ENCODE assay signal across 8 mouse cellular contexts in genomic region chr6:86732276-86733173, GRCm38 (mm10). TPM values are rescaled to one million over a fixed set of nuclear protein-coding genes. Genes with fewer than 3 reads are reported as not detected.
A peak's percentile ranks its signal among the peaks of the same experiment; 100 is the strongest.
DNase-seq lines count a peak whose midpoint lies in the region; ATAC-seq and TF ChIP-seq lines count a peak whose summit lies in the region.

No protein-coding gene starts in this region.

- H3K4me3 ChIP-seq in kidney, embryonic 14.5 days (ENCODE audit: low read length): peak overlapping the region; percentile 96
- H3K4me3 ChIP-seq in G1E (ENCODE audit: low read depth, low read length): peak overlapping the region; percentile 90

- no peak for TF ChIP-seq CTCF in G1E (IDR thresholded peaks at IDR 0.05; ENCODE audit: low read depth, low read length)

- under 1% methylated on average over 60 of the region's 62 CpGs for WGBS in kidney, embryonic 14.5 days

- H3K9ac ChIP-seq in kidney, embryonic 14.5 days (ENCODE audit: low read depth, low read length): peak overlapping the region; percentile 85

- no peaks in the 10 kb centered on the region for H3K36me3 ChIP-seq in kidney, embryonic 14.5 days (ENCODE audit: control insufficient read depth, insufficient read depth, low read length)
- H3K36me3 ChIP-seq in G1E (replicated peaks): peaks cover 3% of the 10 kb centered on the region
- no peaks in the 10 kb centered on the region for H3K36me3 ChIP-seq in splenic B cell, adult 2 months (ENCODE audit: control insufficient read depth, insufficient read depth, low read length, poor library complexity, severe bottlenecking)

- ATAC-seq in kidney, embryonic 14.5 days (ENCODE audit: low FRiP score, low TSS enrichment): peak; percentile 48
- ATAC-seq in G1E (ENCODE audit: extremely low read depth, insufficient number of reproducible peaks, low FRiP score, poor library complexity, severe bottlenecking): no peak
- peak; percentile 46 for ATAC-seq in granulocyte monocyte progenitor cell, adult 5-6 weeks (replicated peaks; ENCODE audit: poor library complexity, severe bottlenecking)
- peak; percentile 13 for ATAC-seq in megakaryocyte, adult 5-6 weeks (ENCODE audit: poor library complexity, severe bottlenecking)

- H3K9me3 ChIP-seq in kidney, embryonic 14.5 days (ENCODE audit: control insufficient read depth, low read length): no peaks in the 10 kb centered on the region
- no peaks in the 10 kb centered on the region for H3K9me3 ChIP-seq in G1E (replicated peaks)

- DNase-seq in kidney, adult 11 months: no peak
- DNase-seq in G1E (ENCODE audit: low spot score): peak; percentile 42
- peak; percentile 17 for DNase-seq in embryo, embryonic 11 days
- DNase-seq in kidney, postnatal 14 days: peak; percentile 3
- DNase-seq in splenic B cell, adult 2 months (ENCODE audit: low read depth, low spot score): peak; percentile 19

- H3K4me1 ChIP-seq in kidney, embryonic 14.5 days (ENCODE audit: control insufficient read depth, insufficient read depth, low read length): peaks cover 3% of the 10 kb centered on the region; the same call in 1 of the 2 replicates
- H3K4me1 ChIP-seq in G1E (ENCODE audit: insufficient read depth, low read depth, low read length): peaks cover 36% of the 10 kb centered on the region

- H3K27me3 ChIP-seq in kidney, embryonic 14.5 days (ENCODE audit: control insufficient read depth, insufficient read depth, low read length): no peaks in the 10 kb centered on the region
- no peaks in the 10 kb centered on the region for H3K27me3 ChIP-seq in G1E (ENCODE audit: insufficient read depth, low read length)
- no peaks in the 10 kb centered on the region for H3K27me3 ChIP-seq in splenic B cell, adult 2 months (ENCODE audit: control insufficient read depth, insufficient read depth, low read length, poor library complexity, severe bottlenecking)

- peak overlapping the region; percentile 48; the same call in 1 of the 2 replicates for H3K27ac ChIP-seq in kidney, embryonic 14.5 days (ENCODE audit: low read depth, low read length)

- peak overlapping the region; percentile 94 for H3K4me2 ChIP-seq in kidney, embryonic 14.5 days (replicated peaks; ENCODE audit: low read depth, low read length)

RNA-seq across cellular contexts. Expression of gene Gmcl1, which starts 0.7 kb away (rescaled TPM):
- 27.0 and 38.3 TPM in 2 replicates for polyA plus RNA-seq in kidney, embryonic 14.5 days (2014; fragmentation: Nextera tagmentation; extraction: Ambion mirVana)
- total RNA-seq in G1E (2014; fragmentation: Nextera tagmentation) (20.5 and 23.6 TPM in 2 replicates), G1E (2017) (18.3 and 21.3 TPM in 2 replicates)
- polyA plus RNA-seq in G1E (2012): 17.6 and 22.7 TPM in 2 replicates
- total RNA-seq in granulocyte monocyte progenitor cell, adult 5-6 weeks (2014; fragmentation: Nextera tagmentation): 28.3 and 31.7 TPM in 2 replicates
- 32.0 and 33.9 TPM in 2 replicates for total RNA-seq in granulocyte monocyte progenitor cell, adult 5-6 weeks (2017)
- 26.7 and 26.8 TPM in 2 replicates for total RNA-seq in megakaryocyte, adult 5-6 weeks (2015)
- total RNA-seq in megakaryocyte, adult 5-6 weeks (2017): 16.9 and 23.4 TPM in 2 replicates

RNA-seq across cellular contexts. Expression of gene Snrnp27, which starts 48.2 kb away (rescaled TPM):
- 125 and 142 TPM in 2 replicates for polyA plus RNA-seq in kidney, embryonic 14.5 days (2014; fragmentation: Nextera tagmentation; extraction: Ambion mirVana)
- total RNA-seq in G1E (2014; fragmentation: Nextera tagmentation) (87.0 and 90.8 TPM in 2 replicates), G1E (2017) (84.4 and 85.9 TPM in 2 replicates)
- polyA plus RNA-seq in G1E (2012): 167 and 193 TPM in 2 replicates
- 58.6 and 108 TPM in 2 replicates for total RNA-seq in granulocyte monocyte progenitor cell, adult 5-6 weeks (2014; fragmentation: Nextera tagmentation)
- total RNA-seq in granulocyte monocyte progenitor cell, adult 5-6 weeks (2017): 112 and 131 TPM in 2 replicates
- 81.4 and 81.9 TPM in 2 replicates for total RNA-seq in megakaryocyte, adult 5-6 weeks (2015)
- total RNA-seq in megakaryocyte, adult 5-6 weeks (2017): 100 and 101 TPM in 2 replicates
